Mouse (Mus musculus) lung, embryonic 15.5 days (tissue): Measurements from ENCODE around the gene Ube2m. TPM values are rescaled to one million over a fixed set of nuclear protein-coding genes. Genes with fewer than 3 reads are reported as not detected.
A peak's percentile ranks its signal among the peaks of the same experiment; 100 is the strongest.
"Not testable (repeated sequence)": the region's sequence is repeated elsewhere in the genome, so short reads cannot be mapped to it uniquely, and the experiment has no call there.

Experiments used
- ATAC-seq: fragments of 200-750 bp; cut with Nextera tagmentation; 2 replicates; pipeline ENCODE4 v1.8.0; 2017; ENCODE audit warnings: moderate number of reproducible peaks, borderline replicate concordance; ENCODE audit not compliant: low FRiP score, low TSS enrichment; ENCODE audit errors: extremely low read depth
- H3K27ac ChIP-seq: fragments of 300-500 bp; sonication (generic); 2 replicates; pipeline ENCODE4 v1.5.1; 2015; ENCODE audit warnings: moderate library complexity, mild to moderate bottlenecking, inconsistent platforms
- H3K27me3 ChIP-seq: fragments of 300-500 bp; sonication (generic); 2 replicates; pipeline ENCODE4 v1.6.1; 2015; ENCODE audit warnings: inconsistent platforms
- H3K36me3 ChIP-seq: fragments of 300-500 bp; sonication (generic); 2 replicates; pipeline ENCODE4 v1.6.1; 2015; ENCODE audit warnings: inconsistent platforms
- H3K4me1 ChIP-seq: fragments of 300-500 bp; sonication (generic); 2 replicates; pipeline ENCODE4 v1.6.1; 2015; ENCODE audit warnings: inconsistent platforms
- H3K4me2 ChIP-seq: fragments of 300-500 bp; sonication (generic); 2 replicates; pipeline ENCODE4 v1.6.1; 2015; ENCODE audit warnings: inconsistent platforms, mild to moderate bottlenecking, moderate library complexity
- H3K4me3 ChIP-seq: fragments of 300-500 bp; sonication (generic); 2 replicates; pipeline ENCODE4 v1.5.1; 2015; ENCODE audit warnings: mild to moderate bottlenecking, inconsistent platforms
- H3K9ac ChIP-seq: fragments of 300-500 bp; sonication (generic); 2 replicates; pipeline ENCODE4 v1.6.1; 2015; ENCODE audit warnings: inconsistent platforms
- H3K9me3 ChIP-seq: fragments of 300-500 bp; sonication (generic); 2 replicates; pipeline ENCODE4 v1.6.1; 2016; ENCODE audit warnings: inconsistent platforms
- WGBS: fragments of 180-500 bp; shearing (Covaris S2); methylation state at CpG from one replicate; pipeline ENCODE4 v1.1.7; 2015; 5-methylcytosine and 5-hydroxymethylcytosine counted together
- polyA plus RNA-seq: library from polyadenylated mRNA; unstranded; fragments of >200 nt; fragmentation: Nextera tagmentation; extraction: Ambion mirVana; gene quantifications from 2 replicates; pipeline ENCODE4 v1.2.1, GENCODE M21; 2015

Gene Ube2m
- 114 and 122 TPM in 2 replicates for polyA plus RNA-seq

GRCm38 (mm10) chr7:13037901-13038555 is at the start of gene Ube2m:
Gene Ube2m, minus strand, starts transcription at chr7:13038275.
- peak within 1 kb of the TSS; percentile 82 for H3K4me2 ChIP-seq
- H3K27ac ChIP-seq: peak within 1 kb of the TSS; percentile 100
- peaks cover 19% of the 10 kb centered on the region for H3K36me3 ChIP-seq
- peaks cover 16% of the 10 kb centered on the region for H3K27me3 ChIP-seq
- WGBS: under 1% methylated on average over 64 of the region's 65 CpGs
- no peaks in the 10 kb centered on the region for H3K9me3 ChIP-seq
- H3K4me1 ChIP-seq: peaks cover 41% of the 10 kb centered on the region
- peak within 1 kb of the TSS; percentile 96 for H3K9ac ChIP-seq
- H3K4me3 ChIP-seq: peak within 1 kb of the TSS; percentile 66
- ATAC-seq: peak; percentile 95

- 57% methylated on average over 5 of the region's 5 CpGs for WGBS
- no peak for ATAC-seq
- no peak overlapping the region for H3K27ac ChIP-seq
Observed at GRCm38 (mm10) chr7:13072293-13072692, 34.2 kb upstream of the Ube2m start.

GRCm38 (mm10) chr7:13063399-13063798 is 25.3 kb upstream of the Ube2m start:
- H3K4me3 ChIP-seq, H3K4me1 ChIP-seq, ATAC-seq, H3K27me3 ChIP-seq, H3K9ac ChIP-seq, H3K36me3 ChIP-seq, H3K9me3 ChIP-seq, H3K4me2 ChIP-seq, H3K27ac ChIP-seq: not testable (repeated sequence)
- WGBS: 53% methylated on average over 2 of the region's 2 CpGs

More at GRCm38 (mm10) chr7:13072293-13072692, 34.2 kb upstream of the Ube2m start:
- no peaks in the 10 kb centered on the region for H3K9me3 ChIP-seq
- no peak overlapping the region for H3K4me3 ChIP-seq
- H3K27me3 ChIP-seq: no peaks in the 10 kb centered on the region
- no peak overlapping the region for H3K9ac ChIP-seq
- no peak overlapping the region for H3K4me2 ChIP-seq
- H3K4me1 ChIP-seq: no peaks in the 10 kb centered on the region
- no peaks in the 10 kb centered on the region for H3K36me3 ChIP-seq

GRCm38 (mm10) chr7:13059536-13059935 is 21.5 kb upstream of the Ube2m start:
- Histone ChIP-seq H3K4me2 (no peak overlapping the region), H3K27ac (no peak overlapping the region), H3K9ac (no peak overlapping the region), H3K4me1 (no peaks in the 10 kb centered on the region), H3K9me3 (no peaks in the 10 kb centered on the region), H3K36me3 (no peaks in the 10 kb centered on the region), H3K27me3 (no peaks in the 10 kb centered on the region), H3K4me3 (no peak overlapping the region)
- ATAC-seq: no peak
- 92% methylated on average over 9 of the region's 9 CpGs for WGBS

GRCm38 (mm10) chr7:13056913-13057700 is 19.0 kb upstream of the Ube2m start:
- WGBS: 62% methylated on average over 8 of the region's 8 CpGs
- H3K9me3 ChIP-seq: no peaks in the 10 kb centered on the region
- no peaks in the 10 kb centered on the region for H3K27me3 ChIP-seq

GRCm38 (mm10) chr7:13054287-13055010 is 16.4 kb upstream of the Ube2m start, which contains the start of gene Mzf1:
Gene Mzf1, minus strand, starts transcription at chr7:13054764.
- ATAC-seq: peak; percentile 91
- Histone ChIP-seq H3K4me2 (peak within 1 kb of the TSS; percentile 80), H3K4me1 (peaks cover 5% of the 10 kb centered on the region), H3K9ac (peak within 1 kb of the TSS; percentile 64), H3K36me3 (no peaks in the 10 kb centered on the region), H3K27ac (peak within 1 kb of the TSS; percentile 88), H3K27me3 (no peaks in the 10 kb centered on the region), H3K4me3 (peak within 1 kb of the TSS; percentile 66), H3K9me3 (no peaks in the 10 kb centered on the region)
- under 1% methylated on average over 41 of the region's 41 CpGs for WGBS

More at GRCm38 (mm10) chr7:13056913-13057700, 19.0 kb upstream of the Ube2m start:
- H3K4me3 ChIP-seq: no peak overlapping the region
- H3K9ac ChIP-seq: no peak overlapping the region
- H3K27ac ChIP-seq: no peak overlapping the region
- no peak for ATAC-seq
- no peaks in the 10 kb centered on the region for H3K36me3 ChIP-seq
- peaks cover 5% of the 10 kb centered on the region for H3K4me1 ChIP-seq
- H3K4me2 ChIP-seq: no peak overlapping the region

- WGBS: under 1% methylated on average over 15 of the region's 15 CpGs
Observed at GRCm38 (mm10) chr7:13053961-13054286, 15.8 kb upstream of the Ube2m start.

GRCm38 (mm10) chr7:13053501-13053900 is 15.4 kb upstream of the Ube2m start:
- H3K27me3 ChIP-seq: no peaks in the 10 kb centered on the region
- H3K9ac ChIP-seq: peak overlapping the region; percentile 64; the same call in 1 of the 2 replicates
- H3K27ac ChIP-seq: no peak overlapping the region
- peak overlapping the region; percentile 66 for H3K4me3 ChIP-seq
- ATAC-seq: no peak
- peaks cover 5% of the 10 kb centered on the region for H3K4me1 ChIP-seq
- H3K4me2 ChIP-seq: peak overlapping the region; percentile 80
- H3K36me3 ChIP-seq: no peaks in the 10 kb centered on the region
- no peaks in the 10 kb centered on the region for H3K9me3 ChIP-seq
- WGBS: 83% methylated on average over 2 of the region's 2 CpGs

More at GRCm38 (mm10) chr7:13053961-13054286, 15.8 kb upstream of the Ube2m start:
- Histone ChIP-seq H3K36me3 (no peaks in the 10 kb centered on the region), H3K4me1 (peaks cover 5% of the 10 kb centered on the region), H3K9ac (peak overlapping the region; percentile 64), H3K4me2 (peak overlapping the region; percentile 80), H3K27me3 (no peaks in the 10 kb centered on the region), H3K9me3 (no peaks in the 10 kb centered on the region), H3K4me3 (peak overlapping the region; percentile 66), H3K27ac (peak overlapping the region; percentile 88)
- ATAC-seq: no peak

- 89% methylated on average over 13 of the region's 13 CpGs for WGBS
- Histone ChIP-seq H3K27ac (no peak overlapping the region), H3K4me2 (no peak overlapping the region), H3K4me3 (no peak overlapping the region), H3K9ac (no peak overlapping the region), H3K36me3 (no peaks in the 10 kb centered on the region), H3K9me3 (no peaks in the 10 kb centered on the region), H3K27me3 (no peaks in the 10 kb centered on the region), H3K4me1 (peaks cover 5% of the 10 kb centered on the region)
- no peak for ATAC-seq
Observed at GRCm38 (mm10) chr7:13053001-13053400, 14.9 kb upstream of the Ube2m start.

- Histone ChIP-seq H3K36me3 (no peaks in the 10 kb centered on the region), H3K4me1 (peaks cover 13% of the 10 kb centered on the region), H3K9me3 (no peaks in the 10 kb centered on the region), H3K4me2 (no peak overlapping the region), H3K27me3 (peaks cover 42% of the 10 kb centered on the region), H3K9ac (no peak overlapping the region), H3K27ac (no peak overlapping the region), H3K4me3 (no peak overlapping the region)
- peak; percentile 50; the same call in 1 of the 2 replicates for ATAC-seq
- WGBS: 2% methylated on average over 2 of the region's 2 CpGs
Observed at GRCm38 (mm10) chr7:13046084-13046483, 8.0 kb upstream of the Ube2m start.

- no peaks in the 10 kb centered on the region for H3K36me3 ChIP-seq
- no peak overlapping the region for H3K27ac ChIP-seq
- 2% methylated on average over 23 of the region's 23 CpGs for WGBS
- peak overlapping the region; percentile 48 for H3K4me3 ChIP-seq
- ATAC-seq: no peak
- peaks cover 42% of the 10 kb centered on the region for H3K27me3 ChIP-seq
- no peaks in the 10 kb centered on the region for H3K9me3 ChIP-seq
- H3K9ac ChIP-seq: peak overlapping the region; percentile 50; the same call in 1 of the 2 replicates
- H3K4me2 ChIP-seq: peak overlapping the region; percentile 94
- H3K4me1 ChIP-seq: peaks cover 14% of the 10 kb centered on the region
Observed at GRCm38 (mm10) chr7:13044254-13044625, 6.2 kb upstream of the Ube2m start.
